Mouse (Mus musculus) skeletal muscle tissue, adult 2 months (tissue): ENCODE results near the gene Myo18a.
"Not testable (repeated sequence)": the region's sequence is repeated elsewhere in the genome, so short reads cannot be mapped to it uniquely, and the experiment has no call there.

Experiments used
- DNase-seq: peaks from one replicate; pipeline ENCODE4 v3.0.0-alpha.2; 2012; ENCODE audit warnings: low read depth, low spot score

The Myo18a gene

GRCm38 (mm10) chr11:77762783-77763672 lies at the start of gene Myo18a:
TSS of gene Myo18a (plus strand) at chr11:77763246.
- peak; percentile 57 for DNase-seq

GRCm38 (mm10) chr11:77713736-77714135 lies 49.3 kb upstream of the Myo18a start:
- no peak for DNase-seq

- no peak for DNase-seq
These were observed 44.0 kb upstream of the Myo18a start for GRCm38 (mm10) chr11:77719055-77719454.

- no peak for DNase-seq
These were observed 41.7 kb upstream of the Myo18a start for GRCm38 (mm10) chr11:77721389-77721788.

- no peak for DNase-seq
These were observed 38.3 kb upstream of the Myo18a start for GRCm38 (mm10) chr11:77724766-77725165.

GRCm38 (mm10) chr11:77725183-77725582 lies 37.9 kb upstream of the Myo18a start, which contains the start of gene Cryba1:
TSS of gene Cryba1 (minus strand) at chr11:77725283.
- DNase-seq, result no peak

- DNase-seq, result no peak
These were observed 34.5 kb upstream of the Myo18a start for GRCm38 (mm10) chr11:77728587-77728986.

GRCm38 (mm10) chr11:77737289-77737688 lies 25.8 kb upstream of the Myo18a start:
- DNase-seq, result peak; percentile 71

GRCm38 (mm10) chr11:77738555-77738954 lies 24.5 kb upstream of the Myo18a start:
- DNase-seq, result no peak

- no peak for DNase-seq
These were observed 19.1 kb upstream of the Myo18a start for GRCm38 (mm10) chr11:77743966-77744365.

GRCm38 (mm10) chr11:77746652-77747051 lies 16.4 kb upstream of the Myo18a start:
- DNase-seq, result no peak

- DNase-seq, result not testable (repeated sequence)
These were observed 15.9 kb upstream of the Myo18a start for GRCm38 (mm10) chr11:77747103-77747502.

GRCm38 (mm10) chr11:77748996-77749395 lies 14.1 kb upstream of the Myo18a start:
- no peak for DNase-seq

- no peak for DNase-seq
These were observed 10.5 kb upstream of the Myo18a start for GRCm38 (mm10) chr11:77752525-77752924.

- no peak for DNase-seq
These were observed 9.6 kb upstream of the Myo18a start for GRCm38 (mm10) chr11:77753469-77753868.

- DNase-seq, result no peak
These were observed 3.0 kb upstream of the Myo18a start for GRCm38 (mm10) chr11:77760031-77760430.

- DNase-seq, result no peak
These were observed 761 bp downstream of the Myo18a start for GRCm38 (mm10) chr11:77763673-77764340.

GRCm38 (mm10) chr11:77764694-77765458 lies 1.8 kb downstream of the Myo18a start:
- DNase-seq, result no peak

GRCm38 (mm10) chr11:77765459-77765777 lies 2.4 kb downstream of the Myo18a start:
- DNase-seq, result no peak

- DNase-seq, result no peak
These were observed 3.4 kb downstream of the Myo18a start for GRCm38 (mm10) chr11:77766351-77767001.

- no peak for DNase-seq
These were observed 6.5 kb downstream of the Myo18a start for GRCm38 (mm10) chr11:77769496-77769895.

- no peak for DNase-seq
These were observed 7.3 kb downstream of the Myo18a start for GRCm38 (mm10) chr11:77770346-77770745.
